Mouse (Mus musculus) retina, adult 2 months (tissue): ENCODE measurements around the gene Stil.

Source experiments
- DNase-seq: peaks from one replicate; pipeline ENCODE4 v3.0.0-alpha.2; 2012; ENCODE audit warnings: low read depth, low spot score

Gene Stil

DNA sequence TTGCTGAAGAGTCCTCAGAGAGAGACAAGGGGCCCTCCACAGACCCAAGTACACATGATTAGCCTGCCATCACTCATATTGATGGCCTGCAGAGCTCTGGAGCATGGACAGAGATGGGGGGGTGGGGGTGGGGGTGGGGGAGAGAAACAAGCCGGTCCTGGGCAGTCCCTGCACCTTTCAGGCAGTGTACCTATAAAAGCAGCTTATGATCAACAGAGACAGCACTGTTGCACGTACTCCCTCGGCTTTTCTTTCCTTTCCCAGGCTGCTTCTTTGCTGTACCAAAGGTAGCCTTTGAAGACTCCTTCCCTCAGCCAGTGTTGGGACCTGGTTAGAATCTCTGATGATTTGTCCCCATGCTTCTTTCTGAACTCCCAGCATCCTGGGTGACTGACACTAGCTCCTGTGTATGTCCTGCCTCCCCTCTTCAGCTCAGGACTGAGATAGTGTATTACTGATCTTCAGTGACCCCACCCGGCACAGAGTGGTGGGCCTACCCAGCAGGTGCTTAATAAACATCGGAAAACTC, 79.9 kb downstream of the Stil start:
- DNase-seq: no peak

DNA sequence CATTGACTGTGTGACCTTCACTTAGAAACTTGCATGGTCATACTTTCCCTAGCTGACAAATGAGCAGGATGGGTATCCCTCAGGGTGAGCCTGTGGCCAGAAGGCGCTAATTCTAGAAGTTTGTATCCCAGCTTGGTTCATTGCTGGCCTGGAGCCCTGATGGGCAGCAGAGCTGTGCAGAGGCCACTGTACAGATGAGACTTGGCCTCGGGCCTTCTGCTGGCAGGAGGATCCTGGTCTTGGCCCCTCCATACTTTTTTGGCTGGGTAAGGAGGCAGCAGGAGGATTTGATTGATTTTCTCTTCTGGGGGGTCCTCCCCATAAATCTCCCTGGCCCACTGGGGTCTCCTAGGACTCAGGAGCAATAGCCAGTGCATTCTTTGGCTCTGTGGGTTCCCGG, 83.1 kb downstream of the Stil start:
- no peak for DNase-seq

DNA sequence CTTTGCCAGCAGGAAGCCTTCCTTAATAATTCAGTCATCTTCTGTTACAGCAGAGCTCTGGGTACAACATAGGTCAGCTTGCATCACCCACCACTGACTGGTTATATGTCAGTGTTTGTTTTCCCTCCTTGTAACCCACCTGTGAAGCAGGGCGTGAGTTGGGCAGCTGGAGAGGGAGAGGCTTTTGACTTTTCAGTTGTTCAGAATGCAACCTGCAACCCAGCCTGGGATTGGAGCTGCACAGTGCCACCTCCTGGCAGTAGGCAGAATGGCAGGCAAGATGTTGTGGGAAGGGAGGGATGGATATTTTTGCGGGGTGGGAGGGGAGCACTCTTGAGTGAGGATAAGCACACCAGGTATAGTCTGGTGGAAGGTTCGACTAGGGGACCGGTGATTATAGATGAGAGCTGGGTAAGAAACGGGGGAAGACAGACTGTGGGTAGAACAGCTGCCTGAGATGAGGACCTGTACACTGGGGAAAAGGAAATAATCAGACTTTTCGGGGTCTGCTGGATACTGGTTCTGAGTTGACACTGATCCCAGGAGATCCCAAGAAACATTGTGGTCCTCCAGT, 85.7 kb downstream of the Stil start:
- no peak for DNase-seq

DNA sequence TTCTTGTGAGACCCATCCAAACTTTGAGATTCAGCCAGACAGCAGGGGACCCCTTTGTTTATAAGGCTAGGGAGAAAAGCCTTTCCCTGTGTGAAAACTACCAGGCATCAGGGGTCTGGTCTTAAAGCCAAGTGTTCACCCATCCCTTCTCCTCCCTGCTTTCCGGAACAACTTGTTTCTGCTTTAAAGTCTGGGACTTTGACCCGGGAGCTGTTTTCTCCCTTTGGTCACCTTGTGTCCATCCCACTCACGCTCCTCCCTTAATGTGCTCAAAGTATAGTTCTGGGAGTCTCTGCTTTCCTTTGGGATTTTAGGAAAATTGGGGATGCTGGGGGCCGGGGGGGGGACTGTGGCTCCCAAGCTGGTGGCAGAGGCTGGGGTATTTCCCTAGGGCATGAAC, 86.3 kb downstream of the Stil start:
- no peak for DNase-seq

DNA sequence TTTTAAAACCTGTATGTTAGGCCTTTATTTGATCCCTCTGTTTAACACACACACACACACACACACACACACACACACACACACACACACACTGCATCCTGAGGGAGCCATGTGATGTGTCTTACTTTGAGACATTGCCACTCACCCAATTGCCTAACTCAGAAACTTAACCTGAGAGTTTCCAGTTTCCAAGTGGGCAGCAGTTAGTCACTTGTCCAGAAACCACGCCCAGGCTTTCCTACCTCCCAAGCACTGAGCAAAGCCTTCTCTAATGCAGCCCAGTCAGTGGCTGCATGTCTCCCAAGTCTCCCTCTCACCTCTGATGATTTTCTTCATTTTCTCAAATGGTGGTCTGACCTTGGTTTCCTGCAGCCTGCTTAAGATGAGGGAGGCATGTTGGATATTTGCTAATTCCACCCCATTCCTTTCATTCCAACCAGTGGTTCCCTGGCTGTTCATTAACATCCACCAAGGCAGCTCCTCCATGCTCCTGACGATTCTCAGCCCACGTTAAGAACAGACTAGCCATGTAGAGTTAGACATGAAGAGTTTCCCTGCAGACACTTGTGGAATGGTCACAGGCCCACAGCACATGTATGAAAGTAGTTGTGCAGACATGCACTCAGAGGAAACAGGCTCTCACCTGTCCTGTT, 86.9 kb downstream of the Stil start:
- DNase-seq: no peak

DNA sequence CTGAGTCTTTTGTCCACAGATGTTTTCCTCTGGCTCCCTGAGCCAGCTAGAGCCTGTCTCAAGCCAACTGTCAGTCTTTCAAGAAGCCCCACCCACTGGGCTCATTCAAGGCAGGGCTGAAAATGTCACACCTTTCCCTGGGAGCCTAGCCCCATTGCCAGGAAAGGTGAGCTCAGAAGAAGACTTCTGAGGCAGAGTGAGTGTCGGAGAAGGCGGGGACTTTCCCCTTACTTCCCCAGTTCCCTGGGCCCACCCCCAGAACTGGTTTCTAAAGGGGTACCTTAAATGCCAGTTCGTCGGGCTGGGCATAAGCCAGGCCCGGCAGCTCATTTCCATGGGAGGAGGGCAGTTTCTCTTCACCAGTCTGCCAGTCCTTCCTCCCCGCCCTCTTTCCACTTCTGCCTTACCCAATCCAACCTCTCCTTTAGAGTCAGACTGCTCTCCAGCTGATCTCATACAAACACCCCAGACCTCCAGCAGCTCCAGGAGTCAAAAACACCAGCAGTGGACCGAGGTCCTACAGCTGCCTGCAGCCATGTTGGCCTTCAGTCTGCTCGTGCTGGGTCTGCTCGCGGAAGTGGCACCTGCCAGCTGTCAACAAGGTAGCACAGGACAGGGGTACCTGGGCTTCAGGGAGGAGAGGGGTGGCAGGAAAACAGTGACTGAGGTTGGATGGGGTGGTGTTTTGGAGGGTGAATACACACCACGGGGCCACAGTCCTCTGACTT, 88.8 kb downstream of the Stil start, which contains the start of gene Pdzk1ip1:
Gene Pdzk1ip1, plus strand, starts transcription at position 98 of the 728 bp plus-strand sequence.
- DNase-seq: no peak

DNA sequence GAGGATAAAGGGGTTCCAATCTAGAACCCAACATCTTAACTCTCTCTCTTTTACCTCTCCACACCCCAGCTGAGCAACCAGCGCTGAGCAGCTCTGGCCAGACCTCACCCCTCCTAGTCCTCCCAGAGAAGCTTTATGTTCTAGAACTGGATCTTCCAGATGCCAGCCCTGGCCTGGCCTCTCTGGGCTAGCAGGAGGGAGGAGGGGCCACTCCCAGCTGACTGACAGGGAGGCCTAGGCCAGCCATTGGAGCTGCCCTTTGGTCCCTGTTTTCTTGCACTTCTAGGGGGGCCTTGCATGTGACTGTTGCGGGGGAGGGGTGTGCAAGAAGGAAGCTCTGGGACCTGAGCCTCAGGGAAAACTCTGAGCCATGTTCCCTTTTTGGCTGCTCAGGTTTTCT, 90.6 kb downstream of the Stil start:
- DNase-seq: no peak

DNA sequence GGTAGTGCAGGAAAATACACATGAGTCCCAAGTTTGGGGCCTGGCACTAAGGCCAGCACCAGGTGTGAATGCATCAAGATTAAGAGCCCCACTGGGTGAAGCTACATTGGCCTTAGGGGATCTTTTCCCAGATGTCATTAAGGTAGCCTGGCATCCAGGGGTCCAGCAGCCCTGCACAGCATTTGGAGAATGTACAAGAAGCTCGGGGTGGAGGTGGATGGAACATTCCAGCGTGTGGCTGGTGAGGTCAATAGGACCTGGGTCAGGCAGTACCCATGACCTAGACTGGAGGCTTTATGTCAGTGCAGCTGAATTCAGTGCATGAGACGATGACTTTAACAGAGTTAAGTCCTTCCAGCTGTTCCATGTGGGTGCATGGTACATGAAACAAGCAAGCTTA, 91.8 kb downstream of the Stil start:
- no peak for DNase-seq
